Mouse (Mus musculus) kidney, postnatal 4 days (tissue): Measurements from ENCODE around the gene Armc5.
A peak's percentile ranks its signal among the peaks of the same experiment; 100 is the strongest.

ENCODE experiments used
- DNase-seq, 2 experiments: peaks; one replicate each; pipeline ENCODE4 v3.0.0; 2021; ENCODE audit warnings: mixed read lengths in 2 of 2

Gene Armc5

GRCm38 (mm10) chr7:128236856-128237592, at the start of gene Armc5:
TSS of gene Armc5 (plus strand) at chr7:128237342.
- DNase-seq: peak; percentile 90 to 93

GRCm38 (mm10) chr7:128201607-128202006, 35.5 kb upstream of the Armc5 start:
- DNase-seq: no peak

GRCm38 (mm10) chr7:128203071-128203470, 34.1 kb upstream of the Armc5 start:
- DNase-seq: no peak

- no peak for DNase-seq
Measured at GRCm38 (mm10) chr7:128204179-128204578, 33.0 kb upstream of the Armc5 start.

- DNase-seq: no peak
Measured at GRCm38 (mm10) chr7:128205695-128206094, 31.4 kb upstream of the Armc5 start.

GRCm38 (mm10) chr7:128206152-128206551, 31.0 kb upstream of the Armc5 start, which contains the start of gene Cox6a2:
TSS of gene Cox6a2 (minus strand) at chr7:128206387.
- DNase-seq: no peak

GRCm38 (mm10) chr7:128208187-128208586, 29.0 kb upstream of the Armc5 start:
- peak; percentile 63 to 71 for DNase-seq

GRCm38 (mm10) chr7:128209826-128210225, 27.3 kb upstream of the Armc5 start:
- DNase-seq: no peak

GRCm38 (mm10) chr7:128219952-128220351, 17.2 kb upstream of the Armc5 start:
- no peak for DNase-seq

GRCm38 (mm10) chr7:128220936-128221335, 16.2 kb upstream of the Armc5 start:
- no peak for DNase-seq

GRCm38 (mm10) chr7:128231741-128232140, 5.4 kb upstream of the Armc5 start:
- DNase-seq: no peak

GRCm38 (mm10) chr7:128234796-128235195, 2.3 kb upstream of the Armc5 start:
- no peak for DNase-seq

- DNase-seq: no peak
Measured at GRCm38 (mm10) chr7:128235481-128235880, 1.7 kb upstream of the Armc5 start.

GRCm38 (mm10) chr7:128236426-128236825, 716 bp upstream of the Armc5 start:
- DNase-seq: no peak

- no peak for DNase-seq
Measured at GRCm38 (mm10) chr7:128237593-128237926, 418 bp downstream of the Armc5 start.

GRCm38 (mm10) chr7:128237927-128238778, 1.0 kb downstream of the Armc5 start, which contains the start of gene 9130023H24Rik:
TSS of gene 9130023H24Rik (minus strand) at chr7:128238031.
- peak; percentile 100 for DNase-seq

- DNase-seq: peak; percentile 55 to 72
Measured at GRCm38 (mm10) chr7:128238991-128239390, 1.8 kb downstream of the Armc5 start.

GRCm38 (mm10) chr7:128240131-128240784, 3.1 kb downstream of the Armc5 start:
- DNase-seq: no peak

- DNase-seq: no peak
Measured at GRCm38 (mm10) chr7:128242331-128242730, 5.2 kb downstream of the Armc5 start.

GRCm38 (mm10) chr7:128243921-128244320, 6.8 kb downstream of the Armc5 start:
- no peak for DNase-seq

GRCm38 (mm10) chr7:128244410-128245025, 7.4 kb downstream of the Armc5 start:
- DNase-seq: no peak

GRCm38 (mm10) chr7:128245547-128245946, 8.4 kb downstream of the Armc5 start:
- no peak for DNase-seq
